Mouse (Mus musculus) intestine, embryonic 16.5 days (tissue): ENCODE measurements around the gene Ddx42. TPM values are rescaled to one million over a fixed set of nuclear protein-coding genes. Genes with fewer than 3 reads are reported as not detected.

ENCODE experiments used
- ATAC-seq: fragments of 200-750 bp; cut with Nextera tagmentation; 2 replicates; pipeline ENCODE4 v1.8.0; 2017; ENCODE audit warnings: moderate TSS enrichment, moderate library complexity
- H3K27ac ChIP-seq: fragments of 300-500 bp; sonication (generic); 2 replicates; pipeline ENCODE4 v1.5.1; 2014; ENCODE audit warnings: mild to moderate bottlenecking, low read length
- H3K27me3 ChIP-seq: fragments of 300-500 bp; sonication (generic); replicated peaks from 2 replicates; pipeline ENCODE4 v1.6.1; 2014; ENCODE audit warnings: low read length, control low read depth, mixed read lengths; ENCODE audit not compliant: control insufficient read depth, insufficient read depth
- H3K36me3 ChIP-seq: fragments of 300-500 bp; sonication (generic); 2 replicates; pipeline ENCODE4 v1.6.1; 2014; ENCODE audit warnings: low read length, control low read depth; ENCODE audit not compliant: control insufficient read depth, insufficient read depth
- H3K4me1 ChIP-seq: fragments of 300-500 bp; sonication (generic); 2 replicates; pipeline ENCODE4 v1.6.1; 2014; ENCODE audit warnings: low read length, control low read depth, mixed read lengths; ENCODE audit not compliant: control insufficient read depth, insufficient read depth
- H3K4me2 ChIP-seq: fragments of 300-500 bp; sonication (generic); 2 replicates; pipeline ENCODE4 v1.6.1; 2014; ENCODE audit warnings: low read depth, low read length, control low read depth
- H3K4me3 ChIP-seq: fragments of 300-500 bp; sonication (generic); 2 replicates; pipeline ENCODE4 v1.5.1; 2014; ENCODE audit warnings: mild to moderate bottlenecking, low read length
- H3K9ac ChIP-seq: fragments of 300-500 bp; sonication (generic); 2 replicates; pipeline ENCODE4 v1.6.1; 2014; ENCODE audit warnings: low read depth, low read length
- H3K9me3 ChIP-seq: fragments of 300-500 bp; sonication (generic); 2 replicates; pipeline ENCODE4 v1.6.1; 2016; ENCODE audit warnings: low read length, control low read depth; ENCODE audit not compliant: control insufficient read depth
- WGBS: fragments of 180-500 bp; shearing (Covaris S2); extraction: QIAGEN DNeasy Blood & Tissue Kit; methylation state at CpG from one replicate; pipeline ENCODE4 v1.1.7; 2014; 5-methylcytosine and 5-hydroxymethylcytosine counted together
- polyA plus RNA-seq: library from polyadenylated mRNA; unstranded; fragments of >200 nt; fragmentation: Nextera tagmentation; extraction: Ambion mirVana; gene quantifications from 2 replicates; pipeline ENCODE4 v1.2.1, GENCODE M21; 2015

Gene Ddx42
- 54.5 and 57.5 TPM in 2 replicates for polyA plus RNA-seq

DNA sequence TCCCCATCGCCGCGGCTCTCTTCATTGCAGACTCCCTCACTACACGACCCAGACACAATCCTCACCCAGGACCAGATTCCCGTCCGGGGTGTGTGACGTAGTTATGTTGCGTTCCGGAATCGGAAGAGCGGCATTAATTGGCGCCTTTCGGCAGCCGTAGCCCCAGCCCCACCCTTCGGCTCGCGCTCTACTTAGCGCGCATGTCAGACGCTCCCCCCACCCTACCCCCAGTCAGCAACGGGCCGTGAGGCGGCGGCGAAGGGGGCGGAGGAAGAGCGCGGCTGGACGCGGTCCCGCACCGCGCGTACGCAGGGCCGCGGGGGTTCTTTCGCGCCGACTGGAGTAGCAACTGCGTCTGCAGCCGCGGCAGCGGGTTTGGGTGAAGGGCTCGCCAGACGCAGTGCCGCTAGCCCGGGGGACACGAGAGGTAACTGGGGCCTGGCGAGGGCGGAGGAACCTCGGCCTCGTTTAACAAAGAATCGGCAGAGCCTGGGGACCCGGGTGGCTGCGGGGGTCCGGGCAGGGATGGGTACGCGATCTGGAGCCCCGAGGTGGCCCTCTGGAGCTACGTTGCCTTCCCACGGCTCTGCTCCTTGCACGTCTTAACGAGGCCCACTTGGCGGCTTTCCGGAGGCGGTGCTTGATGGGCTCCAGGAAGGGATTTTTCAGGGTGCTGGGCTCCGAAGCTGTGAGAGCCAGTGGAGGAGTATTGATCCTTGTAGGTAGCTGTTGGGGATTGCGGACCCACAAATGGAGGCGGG is at the start of gene Ddx42:
Gene Ddx42 (plus strand): TSS at position 197 of the 761 bp plus-strand sequence.
- Histone ChIP-seq H3K36me3 (no peaks in the 10 kb centered on the region), H3K27me3 (no peaks in the 10 kb centered on the region), H3K4me1 (peaks cover 18% of the 10 kb centered on the region), H3K4me3 (peak within 1 kb of the TSS; percentile 99), H3K27ac (peak within 1 kb of the TSS; percentile 98), H3K9me3 (no peaks in the 10 kb centered on the region), H3K4me2 (peak within 1 kb of the TSS; percentile 58), H3K9ac (peak within 1 kb of the TSS; percentile 99)
- peak; percentile 94 for ATAC-seq
- under 1% methylated on average over 70 of the region's 70 CpGs for WGBS

DNA sequence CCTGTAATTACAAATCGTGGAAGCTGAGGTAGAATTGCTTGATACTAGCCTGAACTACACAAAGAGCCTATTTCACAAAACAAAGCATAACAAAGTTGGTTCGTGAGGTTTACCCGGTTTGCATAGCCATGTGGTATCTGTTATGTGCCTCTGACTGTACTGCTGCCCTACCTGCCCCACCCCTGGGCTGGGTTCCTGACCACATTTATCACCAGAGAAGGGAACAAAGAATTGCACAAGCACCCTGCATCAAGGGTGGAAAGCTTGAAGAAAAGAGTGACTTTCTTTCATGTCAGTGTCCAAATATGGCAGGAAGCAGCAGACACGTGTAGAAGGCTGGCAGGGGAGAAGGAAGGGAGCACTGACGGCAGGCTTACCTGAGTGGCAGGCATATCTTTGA is 49.3 kb upstream of the Ddx42 start:
- Histone ChIP-seq H3K36me3 (no peaks in the 10 kb centered on the region), H3K4me1 (no peaks in the 10 kb centered on the region), H3K4me2 (no peak overlapping the region), H3K9me3 (no peaks in the 10 kb centered on the region), H3K9ac (no peak overlapping the region), H3K4me3 (no peak overlapping the region), H3K27me3 (no peaks in the 10 kb centered on the region), H3K27ac (no peak overlapping the region)
- peak; percentile 71 for ATAC-seq
- 72% methylated on average over 5 of the region's 5 CpGs for WGBS

DNA sequence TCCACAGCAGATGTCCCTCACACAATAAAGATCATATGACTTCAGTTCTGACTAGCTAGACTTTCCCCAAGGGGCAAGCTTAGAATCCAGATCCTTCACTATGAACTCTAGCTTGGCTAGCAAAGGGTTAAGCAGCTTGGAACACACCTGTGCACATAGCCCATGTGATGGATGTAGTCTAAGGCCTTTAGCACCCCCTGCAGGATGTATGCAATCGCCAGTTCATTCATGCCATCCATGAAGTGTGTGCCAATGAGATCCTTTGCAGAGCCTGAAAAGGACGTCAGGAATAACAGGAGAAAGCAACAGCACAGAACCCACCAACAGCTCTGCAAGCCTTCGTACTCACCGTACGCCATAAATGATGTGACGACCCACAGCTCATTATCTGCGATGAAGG is 45.9 kb upstream of the Ddx42 start:
- no peaks in the 10 kb centered on the region for H3K4me1 ChIP-seq
- no peak overlapping the region for H3K9ac ChIP-seq
- H3K4me2 ChIP-seq, result no peak overlapping the region
- 80% methylated on average over 7 of the region's 7 CpGs for WGBS
- no peak overlapping the region for H3K27ac ChIP-seq
- no peaks in the 10 kb centered on the region for H3K27me3 ChIP-seq
- no peak for ATAC-seq
- H3K4me3 ChIP-seq, result no peak overlapping the region
- H3K36me3 ChIP-seq, result no peaks in the 10 kb centered on the region
- no peaks in the 10 kb centered on the region for H3K9me3 ChIP-seq

DNA sequence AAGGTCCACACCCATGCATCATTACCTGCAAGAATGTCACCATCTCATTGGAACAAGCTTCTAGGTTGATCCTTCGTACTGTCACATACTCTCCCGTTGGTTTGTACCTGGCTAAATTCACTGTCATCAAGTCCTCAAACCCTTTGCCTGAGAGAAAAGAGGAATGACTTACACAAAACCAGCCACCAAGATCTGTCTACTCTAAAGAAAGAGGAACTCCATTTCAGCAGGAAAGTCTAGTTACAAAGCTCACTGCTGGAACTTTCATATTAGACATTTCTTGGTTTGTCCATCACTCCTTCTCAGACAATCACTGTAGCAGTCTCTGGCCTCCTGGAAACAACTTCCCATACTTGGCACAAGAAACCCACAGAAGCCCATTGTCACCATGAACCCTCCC is 43.5 kb upstream of the Ddx42 start:
- no peaks in the 10 kb centered on the region for H3K4me1 ChIP-seq
- no peak overlapping the region for H3K4me2 ChIP-seq
- no peaks in the 10 kb centered on the region for H3K36me3 ChIP-seq
- no peaks in the 10 kb centered on the region for H3K9me3 ChIP-seq
- WGBS, result 87% methylated on average over 2 of the region's 2 CpGs
- H3K4me3 ChIP-seq, result no peak overlapping the region
- H3K9ac ChIP-seq, result no peak overlapping the region
- no peaks in the 10 kb centered on the region for H3K27me3 ChIP-seq
- no peak for ATAC-seq
- H3K27ac ChIP-seq, result no peak overlapping the region

DNA sequence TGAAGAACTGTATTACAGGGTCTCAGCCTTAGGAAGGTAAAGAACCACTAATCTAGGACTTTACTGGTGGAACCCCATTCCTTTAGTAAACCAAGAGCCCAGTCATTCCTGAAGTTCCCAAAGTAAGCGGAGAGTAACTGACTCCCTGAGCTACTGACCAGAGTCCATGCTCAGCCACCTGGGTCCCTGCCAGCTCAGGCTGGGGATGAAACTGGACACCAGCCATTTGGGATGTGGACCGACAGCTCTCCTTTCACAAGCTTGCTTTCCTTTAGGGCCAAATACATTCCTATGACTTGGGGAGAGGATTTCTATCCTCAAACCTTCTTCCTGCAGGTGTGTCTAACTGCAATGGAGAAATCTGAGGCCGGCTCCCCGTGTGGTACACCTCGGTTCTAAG is 42.4 kb upstream of the Ddx42 start:
- no peaks in the 10 kb centered on the region for H3K27me3 ChIP-seq
- H3K9me3 ChIP-seq, result no peaks in the 10 kb centered on the region
- no peak overlapping the region for H3K4me3 ChIP-seq

DNA sequence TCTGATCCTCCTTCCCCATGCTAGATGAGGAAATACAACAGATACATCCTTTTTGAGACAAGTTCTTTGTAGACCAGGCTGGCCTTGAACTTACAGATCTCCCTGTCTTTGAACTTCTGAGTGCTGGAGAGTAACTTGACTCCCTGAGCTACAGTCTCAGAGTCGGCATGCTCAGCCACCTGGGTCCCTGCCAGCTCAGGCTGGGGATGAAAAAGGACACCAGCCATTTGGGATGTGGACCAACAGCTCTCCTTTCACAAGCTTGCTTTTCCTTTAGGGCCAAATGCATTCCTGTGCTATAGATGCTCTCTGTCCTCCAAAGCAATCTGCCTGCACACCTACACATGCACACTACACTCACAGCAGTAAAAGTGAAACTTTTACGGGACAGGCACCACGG is 41.6 kb upstream of the Ddx42 start:
- no peaks in the 10 kb centered on the region for H3K27me3 ChIP-seq
- H3K4me2 ChIP-seq, result no peak overlapping the region
- no peak for ATAC-seq
- H3K9ac ChIP-seq, result no peak overlapping the region
- no peak overlapping the region for H3K4me3 ChIP-seq
- H3K4me1 ChIP-seq, result no peaks in the 10 kb centered on the region
- no peaks in the 10 kb centered on the region for H3K36me3 ChIP-seq
- 55% methylated on average over 3 of the region's 3 CpGs for WGBS
- H3K27ac ChIP-seq, result no peak overlapping the region
- H3K9me3 ChIP-seq, result no peaks in the 10 kb centered on the region

More for the DNA sequence above, 42.4 kb upstream of the Ddx42 start:
- H3K9ac ChIP-seq, result no peak overlapping the region
- 73% methylated on average over 5 of the region's 5 CpGs for WGBS
- H3K27ac ChIP-seq, result no peak overlapping the region
- H3K4me1 ChIP-seq, result no peaks in the 10 kb centered on the region
- no peak overlapping the region for H3K4me2 ChIP-seq
- H3K36me3 ChIP-seq, result no peaks in the 10 kb centered on the region
- no peak for ATAC-seq

DNA sequence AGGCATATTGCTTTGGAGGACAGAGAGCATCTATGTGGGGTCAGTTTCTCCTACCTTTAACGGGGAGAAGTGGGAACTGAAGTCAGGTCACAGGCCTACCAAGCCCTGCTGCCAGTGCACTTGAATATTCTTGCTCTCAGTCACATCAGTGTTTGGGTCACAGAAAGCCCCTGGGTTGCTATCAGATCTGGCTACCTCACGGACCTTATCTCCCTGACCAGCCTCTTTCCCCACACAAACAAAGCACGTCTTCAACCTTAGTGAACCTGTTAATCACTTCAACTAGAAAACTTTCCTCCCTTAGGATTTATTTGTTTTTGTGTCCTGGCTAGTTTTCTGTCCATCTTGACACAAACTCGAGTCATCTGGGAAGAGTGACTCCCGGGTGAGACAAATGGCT is 40.4 kb upstream of the Ddx42 start:
- Histone ChIP-seq H3K27ac (no peak overlapping the region), H3K27me3 (no peaks in the 10 kb centered on the region), H3K4me3 (no peak overlapping the region), H3K36me3 (no peaks in the 10 kb centered on the region), H3K9ac (no peak overlapping the region), H3K4me2 (no peak overlapping the region), H3K4me1 (no peaks in the 10 kb centered on the region), H3K9me3 (no peaks in the 10 kb centered on the region)
- 74% methylated on average over 5 of the region's 5 CpGs for WGBS
- ATAC-seq, result no peak

DNA sequence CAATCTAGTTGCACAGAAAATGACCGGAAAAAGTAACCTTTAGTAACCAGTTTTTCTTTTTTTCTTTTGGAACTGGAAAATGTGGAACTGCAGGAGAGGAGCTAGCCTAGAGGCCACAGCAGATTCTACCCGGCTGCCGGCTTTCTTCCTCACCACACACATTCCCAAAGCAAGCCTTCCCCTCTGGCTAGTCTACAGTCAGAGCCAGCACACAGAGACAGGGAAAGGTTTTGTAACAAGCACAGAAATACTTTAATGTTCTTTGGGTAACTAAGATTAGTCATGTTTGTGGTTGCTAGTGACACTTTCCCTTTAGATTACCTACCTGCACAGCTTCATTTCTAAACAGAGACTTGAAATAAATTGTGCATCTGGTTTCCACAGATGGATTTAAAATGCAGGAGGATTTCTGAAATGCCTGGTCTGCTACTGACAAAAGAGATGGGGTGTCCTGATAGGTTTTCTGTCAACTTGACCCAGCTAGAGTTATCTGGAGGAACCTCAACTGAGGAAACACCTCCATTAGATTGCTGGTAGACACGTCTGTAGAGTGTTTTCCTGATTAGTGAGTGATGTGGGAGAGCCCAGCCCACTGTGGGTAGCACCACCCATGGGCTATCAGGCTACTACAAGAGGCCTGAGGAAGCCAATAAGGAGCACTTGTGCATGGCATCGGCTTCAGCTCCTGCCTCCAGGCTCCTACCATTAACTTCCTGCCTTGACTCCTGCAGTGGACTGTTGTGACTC is 38.5 kb upstream of the Ddx42 start:
- H3K4me3 ChIP-seq, result no peak overlapping the region
- 66% methylated on average over 5 of the region's 5 CpGs for WGBS
- ATAC-seq, result no peak

DNA sequence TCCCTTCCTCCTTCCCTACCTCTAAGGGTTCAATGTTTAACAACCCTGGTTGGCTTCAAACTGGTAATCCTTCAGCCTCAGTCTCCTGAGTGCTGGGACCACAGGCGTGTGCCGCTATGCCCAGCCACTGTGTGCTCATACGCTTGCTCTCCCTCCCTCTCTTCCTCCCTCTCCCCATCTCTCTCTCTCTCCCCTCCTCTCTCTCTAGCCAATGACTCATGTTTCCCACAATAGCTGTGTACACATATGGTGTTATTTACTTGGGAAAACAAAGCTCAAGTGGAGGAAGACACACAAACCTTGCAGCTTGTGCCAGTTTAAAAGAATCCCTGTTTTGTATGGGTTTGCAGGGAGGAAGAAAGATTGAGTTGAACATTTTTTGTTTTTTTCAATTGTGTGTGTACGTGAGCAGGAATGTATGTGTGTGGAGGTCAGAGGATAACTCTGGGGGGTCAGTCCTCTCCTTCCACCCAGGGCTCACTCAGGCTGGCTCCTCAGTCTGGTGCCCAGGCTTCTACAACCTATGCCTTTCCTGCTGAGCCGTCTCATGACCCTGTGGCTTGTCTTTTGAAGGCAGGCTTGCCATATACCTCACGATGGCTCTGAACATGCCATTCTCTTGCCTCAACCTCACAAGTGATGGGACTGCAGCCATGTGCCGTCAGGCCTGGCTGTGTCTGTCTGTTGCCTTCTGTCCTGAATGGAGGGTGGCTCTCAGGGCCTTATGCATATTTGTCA is 36.8 kb upstream of the Ddx42 start:
- H3K27ac ChIP-seq, result no peak overlapping the region
- H3K4me2 ChIP-seq, result no peak overlapping the region
- no peak overlapping the region for H3K4me3 ChIP-seq
- 72% methylated on average over 7 of the region's 7 CpGs for WGBS
- H3K9ac ChIP-seq, result no peak overlapping the region
- no peak for ATAC-seq
- H3K36me3 ChIP-seq, result no peaks in the 10 kb centered on the region
- no peaks in the 10 kb centered on the region for H3K4me1 ChIP-seq
- no peaks in the 10 kb centered on the region for H3K9me3 ChIP-seq
- H3K27me3 ChIP-seq, result no peaks in the 10 kb centered on the region

More for the DNA sequence above, 38.5 kb upstream of the Ddx42 start:
- no peaks in the 10 kb centered on the region for H3K9me3 ChIP-seq
- no peak overlapping the region for H3K4me2 ChIP-seq
- no peaks in the 10 kb centered on the region for H3K4me1 ChIP-seq
- H3K36me3 ChIP-seq, result no peaks in the 10 kb centered on the region
- H3K27me3 ChIP-seq, result no peaks in the 10 kb centered on the region
- H3K9ac ChIP-seq, result no peak overlapping the region
- no peak overlapping the region for H3K27ac ChIP-seq
